Mouse (Mus musculus) retina, postnatal 7 days (tissue): ENCODE results near the gene Rasl12.
A peak's percentile ranks its signal among the peaks of the same experiment; 100 is the strongest.

Experiments used
- DNase-seq: peaks from one replicate; pipeline ENCODE4 v3.0.0-alpha.2; 2012; ENCODE audit warnings: low read depth, low spot score

The Rasl12 gene

GRCm38 (mm10) chr9:65398279-65398678 is at the start of gene Rasl12:
TSS of gene Rasl12 (plus strand) at chr9:65398506.
- DNase-seq = peak; percentile 28

DNA sequence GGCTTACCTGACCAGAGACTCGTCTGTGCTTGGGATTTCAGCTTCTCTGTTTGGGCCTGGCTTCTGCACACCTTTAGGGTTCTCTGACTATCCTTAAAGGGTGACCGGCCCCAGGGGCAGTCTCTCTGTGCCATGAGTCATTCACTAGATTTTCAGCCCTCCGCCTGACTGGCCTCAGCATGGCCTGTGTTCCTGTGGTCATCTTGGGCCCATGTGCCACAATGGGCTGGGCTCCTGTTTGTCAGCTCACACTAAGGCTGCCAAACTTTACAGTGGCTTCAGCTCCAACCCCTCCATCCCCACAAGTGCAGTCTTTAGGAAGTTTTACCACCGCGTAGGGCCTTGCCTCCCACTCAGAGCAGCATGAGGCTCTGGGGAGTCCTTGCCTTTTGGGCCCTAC is 45.1 kb upstream of the Rasl12 start:
- DNase-seq = no peak

DNA sequence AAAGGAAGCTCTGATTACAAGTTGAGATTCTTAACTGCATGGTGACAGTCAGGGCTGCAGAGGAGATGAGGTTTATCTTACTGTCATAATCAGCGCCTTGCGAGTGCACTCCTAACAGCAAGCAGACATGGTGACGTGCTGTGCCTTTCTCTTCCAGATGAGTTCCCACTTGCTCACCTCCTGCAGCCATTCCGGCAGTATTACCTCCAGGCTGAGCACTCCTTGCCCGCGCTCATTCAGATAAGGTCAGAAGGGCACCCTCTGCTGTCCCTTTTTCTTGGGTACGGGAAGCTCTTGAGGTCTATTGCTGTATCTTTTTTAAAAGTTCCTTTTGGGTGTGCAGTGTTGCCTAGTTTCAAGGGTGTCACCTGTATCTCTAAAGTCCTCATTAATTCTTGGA is 41.7 kb upstream of the Rasl12 start:
- no peak for DNase-seq

DNA sequence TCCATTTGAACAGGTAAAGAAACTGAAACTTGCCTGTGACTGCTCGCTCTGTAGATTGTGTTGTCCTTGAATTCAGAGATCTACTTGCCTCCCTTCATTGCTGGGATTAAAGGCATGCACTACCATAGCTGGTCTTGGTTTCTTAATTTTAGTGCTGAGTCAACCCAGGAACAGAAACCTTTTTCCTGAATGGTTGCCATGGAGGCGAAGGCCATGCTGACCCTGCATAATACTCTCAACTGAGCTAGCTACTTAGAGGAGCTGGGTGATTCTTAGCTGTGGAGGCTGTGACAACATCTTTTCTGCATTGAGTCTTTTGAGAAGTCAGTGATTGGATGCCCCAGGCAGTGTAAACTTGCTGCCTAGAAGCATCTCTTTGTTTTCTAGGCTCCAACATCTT is 41.3 kb upstream of the Rasl12 start:
- no peak for DNase-seq

- no peak for DNase-seq
Observed at GRCm38 (mm10) chr9:65358956-65359480, 39.3 kb upstream of the Rasl12 start.

GRCm38 (mm10) chr9:65360641-65361448 is 37.5 kb upstream of the Rasl12 start, which contains the start of gene Ubap1l:
TSS of gene Ubap1l (plus strand) at chr9:65361041.
- peak; percentile 68 for DNase-seq

- DNase-seq = peak; percentile 76
Observed at GRCm38 (mm10) chr9:65363684-65364083, 34.6 kb upstream of the Rasl12 start.

DNA sequence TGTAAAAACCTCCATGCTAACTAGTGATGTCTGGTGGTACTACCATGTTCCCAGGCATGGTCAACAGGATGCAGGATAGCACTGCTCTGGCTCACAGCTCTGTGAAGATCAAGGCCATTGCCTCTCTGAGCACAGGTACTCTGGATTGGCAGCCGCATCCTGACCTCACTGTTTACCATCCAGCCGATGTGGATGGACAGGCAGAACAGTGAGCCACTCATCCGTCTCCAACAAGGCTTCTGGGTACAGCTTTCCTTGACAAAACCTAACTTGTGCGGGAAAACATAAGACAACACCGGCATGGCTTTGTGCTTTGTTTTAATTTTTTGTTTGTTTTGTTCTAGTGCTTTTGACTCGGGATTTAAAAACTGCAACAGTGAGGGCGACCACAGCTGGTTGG is 32.6 kb upstream of the Rasl12 start:
- no peak for DNase-seq

- no peak for DNase-seq
Observed at GRCm38 (mm10) chr9:65371756-65372155, 26.6 kb upstream of the Rasl12 start.

DNA sequence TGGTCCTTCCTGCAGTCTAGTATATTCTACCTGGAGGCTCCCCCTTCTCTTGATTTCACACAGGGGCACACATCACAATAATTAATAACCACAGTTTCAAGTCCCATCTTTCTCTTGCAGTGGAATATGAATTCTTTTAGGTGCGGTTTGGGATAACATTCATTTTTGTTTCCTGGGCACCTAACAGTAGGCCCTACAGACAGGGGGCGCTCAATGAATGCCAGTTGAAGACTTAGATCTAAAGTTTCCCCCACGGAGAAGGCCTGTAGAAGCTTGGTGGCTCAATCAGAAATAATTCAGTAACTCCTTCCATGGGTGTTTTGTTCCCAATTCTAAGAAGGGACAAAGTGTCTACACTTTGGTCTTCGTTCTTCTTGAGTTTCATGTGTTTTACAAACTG is 25.9 kb upstream of the Rasl12 start:
- DNase-seq = no peak

DNA sequence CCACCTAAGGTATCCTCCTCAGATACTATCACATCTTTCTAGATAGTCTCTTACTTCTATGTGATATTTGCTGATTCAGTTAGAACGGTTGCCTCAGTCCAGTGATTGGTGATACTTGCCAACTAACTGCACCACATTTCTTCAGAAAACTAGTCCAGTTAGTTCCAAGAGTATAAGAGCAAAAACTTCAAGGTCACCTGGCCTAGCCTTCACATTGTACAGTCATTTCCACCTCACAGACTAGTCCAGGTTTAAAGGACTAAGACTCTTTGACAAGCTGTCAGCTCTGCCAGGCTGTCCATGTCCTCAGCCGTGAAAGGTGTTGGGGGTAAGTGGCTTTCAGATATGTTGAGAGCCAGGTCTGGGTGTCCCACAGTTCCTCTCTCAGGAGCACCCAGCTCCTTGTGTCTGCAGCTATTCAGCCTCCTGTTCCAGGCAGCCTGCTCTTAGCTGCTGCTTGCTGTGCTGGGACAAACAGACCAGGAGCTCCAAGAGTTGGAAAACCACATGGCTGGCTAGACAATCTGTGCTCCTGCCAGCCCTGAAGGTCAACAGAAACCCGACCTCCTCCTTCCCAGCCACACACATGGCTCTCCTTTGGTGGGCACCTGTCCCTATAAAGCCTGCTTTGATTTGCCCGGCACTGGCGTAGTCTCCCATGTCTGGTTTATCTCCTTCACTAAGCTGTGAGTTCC is 23.7 kb upstream of the Rasl12 start:
- DNase-seq = no peak

GRCm38 (mm10) chr9:65375163-65375934 is 23.0 kb upstream of the Rasl12 start:
- no peak for DNase-seq

DNA sequence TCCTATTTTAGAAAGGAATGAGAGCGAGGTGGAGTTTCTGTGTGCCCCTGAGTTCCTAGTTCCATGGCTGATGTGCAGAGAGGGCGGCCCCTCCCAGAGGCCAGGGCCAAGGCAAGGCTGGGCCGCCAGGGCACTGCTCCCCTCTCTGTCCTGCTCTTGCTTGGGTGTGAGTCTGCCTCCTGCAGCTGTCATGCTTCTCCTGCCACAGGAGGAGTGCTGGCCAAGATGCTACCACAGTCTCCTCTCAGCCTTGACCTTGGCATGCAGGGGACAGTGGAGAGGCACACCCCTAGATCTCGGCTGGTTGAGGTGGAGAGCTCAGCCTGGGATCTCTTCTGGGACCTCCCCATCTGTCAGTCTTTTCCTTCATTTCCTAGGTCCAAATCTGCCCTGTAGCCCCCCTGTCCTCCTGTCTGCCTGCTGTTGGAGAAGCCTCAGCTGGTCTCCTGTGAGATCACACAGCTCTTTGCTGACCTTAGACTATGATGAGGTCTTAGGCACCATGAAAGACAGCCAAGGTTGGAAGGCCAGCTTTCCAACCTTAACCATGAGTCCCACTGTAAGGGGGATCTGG is 17.2 kb upstream of the Rasl12 start:
- DNase-seq = no peak

DNA sequence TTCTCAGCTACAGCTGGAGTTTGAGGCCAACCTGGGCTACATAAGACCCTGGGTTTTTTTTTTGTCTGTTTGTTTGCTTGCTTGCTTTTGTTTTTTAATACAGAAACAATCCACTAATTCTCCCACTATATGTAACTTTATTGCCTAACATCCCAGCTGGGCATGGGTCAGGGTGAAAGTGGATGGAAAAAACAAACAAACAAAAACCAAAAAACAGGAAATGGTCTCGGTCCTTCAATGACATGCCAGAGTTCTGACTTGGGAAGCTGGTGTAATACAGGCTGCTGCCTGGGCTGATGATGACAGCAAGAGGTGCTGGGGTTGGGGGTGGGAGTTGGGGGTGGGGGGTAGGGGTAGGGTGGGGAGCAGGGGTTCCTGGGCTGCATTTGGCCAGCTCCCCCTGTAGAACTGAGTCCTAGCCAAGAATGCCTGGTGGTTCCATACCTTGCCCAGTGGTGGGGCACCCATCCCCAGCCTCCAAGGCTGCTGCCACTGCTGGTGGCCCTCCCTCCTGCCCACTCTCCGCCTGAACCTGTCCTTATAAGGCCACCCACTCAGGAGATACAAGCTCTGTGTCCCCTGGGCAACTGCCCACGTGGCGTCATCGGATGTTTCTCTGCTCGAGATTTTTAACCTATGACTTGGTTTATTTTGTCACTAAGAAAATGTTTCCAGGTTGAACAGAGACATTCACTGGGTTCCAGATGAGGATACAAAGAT is 16.1 kb upstream of the Rasl12 start:
- DNase-seq = no peak

DNA sequence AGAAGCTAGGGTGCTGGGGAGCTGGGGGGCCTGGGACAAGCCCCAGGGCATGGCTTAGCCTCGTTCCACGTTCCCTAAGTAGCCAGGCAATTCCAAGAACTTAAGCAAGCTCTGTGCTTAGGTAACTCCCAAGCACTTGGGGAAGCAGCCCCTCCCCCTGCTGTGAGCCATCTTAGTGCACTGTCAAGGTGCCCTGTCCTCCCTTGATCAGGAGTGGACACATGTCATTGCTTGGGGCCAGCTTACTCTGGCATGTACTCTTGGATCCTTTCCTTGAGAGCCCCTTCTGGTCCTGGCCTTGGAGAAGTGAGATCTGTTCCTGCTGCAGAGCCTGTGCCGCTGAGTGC is 15.6 kb upstream of the Rasl12 start:
- no peak for DNase-seq

GRCm38 (mm10) chr9:65384276-65384675 is 14.0 kb upstream of the Rasl12 start:
- DNase-seq = no peak

- no peak for DNase-seq
Observed at GRCm38 (mm10) chr9:65386373-65387140, 11.7 kb upstream of the Rasl12 start.

GRCm38 (mm10) chr9:65390752-65391612 is 7.3 kb upstream of the Rasl12 start:
- peak; percentile 27 for DNase-seq

GRCm38 (mm10) chr9:65391613-65391964 is 6.7 kb upstream of the Rasl12 start, which contains the start of gene Kbtbd13:
TSS of gene Kbtbd13 (minus strand) at chr9:65391652.
- DNase-seq = no peak
